Mouse (Mus musculus): Measurements from ENCODE around the gene Ppan. TPM values are rescaled to one million over a fixed set of nuclear protein-coding genes. Genes with fewer than 3 reads are reported as not detected.
A peak's percentile ranks its signal among the peaks of the same experiment; 100 is the strongest.

Gene Ppan
- polyA plus RNA-seq, 1 experiment from 2014 or later, result 93.7 TPM

DNA sequence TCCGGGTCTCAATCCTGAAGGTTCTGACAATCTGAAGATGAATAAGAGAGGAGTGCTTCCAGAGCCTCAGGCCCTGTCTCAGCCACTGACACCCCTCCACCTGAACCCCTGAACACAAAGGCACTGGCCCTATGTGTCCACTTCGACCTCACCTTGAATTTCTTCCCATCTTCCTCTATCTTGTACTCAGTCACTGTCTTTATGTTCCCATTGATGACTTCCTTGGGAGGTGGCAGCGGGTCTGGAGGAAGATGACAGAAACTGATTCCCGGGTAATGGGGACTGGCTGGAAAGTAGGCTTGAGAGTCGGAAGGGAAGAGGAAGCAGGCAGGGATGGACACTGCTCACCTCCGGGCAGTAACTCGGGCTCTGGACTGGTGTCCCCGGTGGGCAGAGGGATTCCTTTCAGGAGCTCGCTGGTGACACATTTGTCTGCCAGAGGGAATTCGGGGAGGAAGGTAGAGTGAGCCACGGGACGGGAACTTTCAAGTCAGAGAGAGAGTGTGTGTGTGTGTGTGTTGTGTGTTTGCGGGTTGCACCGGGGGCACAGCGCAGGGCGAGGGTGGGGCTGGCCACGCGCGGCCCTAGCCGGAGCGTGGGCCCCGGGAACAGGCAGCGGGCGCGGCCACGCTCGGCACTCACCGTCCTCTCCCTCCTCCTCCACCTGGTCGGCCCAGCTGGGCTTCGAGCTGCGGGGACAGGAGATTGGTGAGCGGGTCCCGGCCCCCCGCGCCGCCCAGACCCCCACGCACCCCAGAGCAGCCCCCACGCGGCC lies 9.9 kb downstream of the Ppan start:
- peak overlapping the region; percentile 41; the same call in 1 of the 2 replicates for H3K27ac ChIP-seq
- peaks cover 42% of the 10 kb centered on the region for H3K36me3 ChIP-seq
- peaks cover 18% of the 10 kb centered on the region for H3K4me1 ChIP-seq

DNA sequence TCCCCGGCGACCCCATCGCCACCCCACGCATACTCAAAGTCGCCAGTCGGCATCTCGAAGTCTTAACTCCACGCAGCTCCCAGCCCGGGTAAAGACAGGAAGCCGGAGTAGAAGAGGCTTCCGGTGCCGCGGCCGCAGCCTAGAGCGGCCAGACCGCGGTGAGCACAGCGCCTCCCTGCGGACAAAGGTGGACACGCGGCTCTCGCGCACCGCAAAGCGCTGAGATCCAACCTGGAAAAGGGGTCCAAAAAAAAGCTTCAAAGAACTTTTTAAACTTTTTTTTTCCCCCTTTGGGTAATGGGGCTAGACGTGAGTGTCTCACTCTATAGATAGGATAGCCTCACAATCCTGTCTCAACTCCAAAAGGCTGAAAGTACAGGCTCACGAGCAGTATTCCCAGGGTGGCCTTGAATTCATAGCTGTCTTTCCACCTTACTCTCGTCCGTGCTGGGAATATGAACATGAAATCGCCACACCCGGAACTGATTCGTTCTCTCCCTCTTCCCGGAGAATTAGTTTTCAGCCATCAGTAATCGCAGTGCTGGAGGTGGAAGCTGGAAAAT lies 10.6 kb downstream of the Ppan start, which contains the start of gene Eif3g:
Gene Eif3g (minus strand): TSS at position 113 of the 563 bp plus-strand sequence.
- Histone ChIP-seq H3K36me3 (peaks cover 35% of the 10 kb centered on the region), H3K27ac (peak within 1 kb of the TSS; percentile 41; the same call in 1 of the 2 replicates), H3K4me3 (replicated peaks) (peak within 1 kb of the TSS; percentile 89), H3K9ac (peak within 1 kb of the TSS; percentile 98), H3K27me3 (no peaks in the 10 kb centered on the region), H3K9me3 (replicated peaks) (no peaks in the 10 kb centered on the region), H3K4me2 (peak within 1 kb of the TSS; percentile 91), H3K4me1 (peaks cover 18% of the 10 kb centered on the region)
- peak; percentile 82 for ATAC-seq (replicated peaks; ENCODE audit: low FRiP score)
- WGBS, result 4% methylated on average over 34 of the region's 34 CpGs

More for the DNA sequence above, 9.9 kb downstream of the Ppan start:
- peak overlapping the region; percentile 91 for H3K4me2 ChIP-seq
- H3K4me3 ChIP-seq (replicated peaks), result peak overlapping the region; percentile 89
- no peaks in the 10 kb centered on the region for H3K27me3 ChIP-seq
- peak overlapping the region; percentile 98 for H3K9ac ChIP-seq
- H3K9me3 ChIP-seq (replicated peaks), result no peaks in the 10 kb centered on the region
- WGBS, result 3% methylated on average over 38 of the region's 39 CpGs
- peak; percentile 44 for ATAC-seq (replicated peaks; ENCODE audit: low FRiP score)

DNA sequence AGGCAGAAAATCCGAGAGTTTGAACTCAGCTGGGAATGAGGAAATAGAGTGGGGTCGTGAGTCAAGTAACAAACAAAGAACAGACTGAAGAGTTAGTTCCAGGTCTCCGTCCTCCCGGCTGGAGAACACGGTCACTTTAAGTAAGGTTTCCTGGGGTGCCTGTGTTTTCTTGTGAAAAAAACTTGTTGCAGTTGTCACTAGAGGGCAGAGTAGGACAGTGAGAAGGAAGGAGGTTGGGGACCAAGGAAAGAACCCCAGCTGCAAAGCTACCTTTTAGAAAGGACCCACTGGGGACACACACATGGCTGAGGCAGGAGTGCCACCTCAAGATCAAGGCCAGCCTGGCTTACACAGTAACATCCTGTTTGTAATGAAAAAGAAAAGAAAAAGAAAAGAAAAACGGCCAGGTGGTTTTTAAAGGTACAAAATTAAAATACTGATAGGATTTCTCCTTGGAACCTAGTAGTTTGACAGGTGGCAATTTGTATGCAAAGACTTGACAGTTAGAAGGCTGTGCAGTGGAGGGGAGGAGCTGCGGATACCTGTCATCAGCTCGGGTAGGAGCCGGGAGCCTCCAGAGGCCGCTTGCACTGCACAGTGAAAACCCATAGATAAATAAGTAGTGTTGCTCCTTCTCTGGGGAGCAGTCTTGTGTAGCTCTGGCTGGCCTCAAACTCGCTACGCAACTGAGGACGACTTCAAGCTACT lies 13.6 kb downstream of the Ppan start:
- ATAC-seq (replicated peaks; ENCODE audit: low FRiP score), result no peak
- no peak overlapping the region for H3K27ac ChIP-seq
- no peak overlapping the region for H3K9ac ChIP-seq
- H3K4me1 ChIP-seq, result peaks cover 18% of the 10 kb centered on the region
- H3K27me3 ChIP-seq, result no peaks in the 10 kb centered on the region
- H3K9me3 ChIP-seq (replicated peaks), result no peaks in the 10 kb centered on the region
- no peak overlapping the region for H3K4me2 ChIP-seq
- 15% methylated on average over 13 of the region's 13 CpGs for WGBS
- H3K4me3 ChIP-seq (replicated peaks), result no peak overlapping the region
- peaks cover 30% of the 10 kb centered on the region for H3K36me3 ChIP-seq

DNA sequence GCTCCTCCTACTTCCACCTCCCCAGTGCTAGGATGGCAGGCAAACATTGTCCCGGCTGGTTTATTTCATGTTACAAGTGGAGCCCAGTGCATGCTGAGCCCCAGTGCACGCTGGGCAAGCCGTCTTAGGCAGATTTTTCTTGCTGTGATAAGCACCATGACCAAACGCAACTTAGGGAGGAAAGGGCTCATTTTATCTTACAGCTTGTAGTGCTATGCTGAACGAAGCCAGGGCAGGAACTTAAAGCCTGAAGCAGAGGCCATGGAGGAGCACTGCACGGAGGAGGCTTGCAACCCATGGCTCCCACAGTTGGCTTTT lies 14.2 kb downstream of the Ppan start:
- Histone ChIP-seq H3K27me3 (no peaks in the 10 kb centered on the region), H3K9me3 (replicated peaks) (no peaks in the 10 kb centered on the region), H3K36me3 (peaks cover 30% of the 10 kb centered on the region), H3K4me1 (peaks cover 13% of the 10 kb centered on the region), H3K4me3 (replicated peaks) (no peak overlapping the region), H3K4me2 (no peak overlapping the region), H3K9ac (no peak overlapping the region), H3K27ac (no peak overlapping the region)
- 29% methylated on average over 6 of the region's 6 CpGs for WGBS
- no peak for ATAC-seq (replicated peaks; ENCODE audit: low FRiP score)

DNA sequence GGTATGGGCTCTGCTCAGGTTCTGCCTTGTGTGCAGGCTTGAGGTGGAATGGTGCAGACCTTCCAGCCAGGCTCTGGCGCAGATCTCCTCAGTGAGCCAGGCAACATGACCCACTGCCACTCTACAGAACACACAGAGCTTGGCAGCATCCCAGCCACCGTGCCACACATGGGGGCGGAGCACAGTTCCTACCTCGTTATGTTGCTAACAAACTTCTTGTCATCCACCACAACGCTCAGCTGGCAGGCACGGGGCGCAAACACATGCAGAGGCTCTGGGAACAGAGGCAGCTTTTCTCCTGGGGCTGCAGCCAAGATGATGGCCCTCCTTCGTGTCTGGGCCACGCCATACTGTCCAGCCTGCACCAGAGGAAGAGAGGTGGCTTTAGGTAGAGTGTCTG lies 22.0 kb downstream of the Ppan start:
- Histone ChIP-seq H3K4me1 (no peaks in the 10 kb centered on the region), H3K36me3 (peaks cover 100% of the 10 kb centered on the region), H3K4me3 (replicated peaks) (no peak overlapping the region), H3K9ac (no peak overlapping the region), H3K9me3 (replicated peaks) (no peaks in the 10 kb centered on the region), H3K4me2 (no peak overlapping the region), H3K27ac (no peak overlapping the region), H3K27me3 (no peaks in the 10 kb centered on the region)
- ATAC-seq (replicated peaks; ENCODE audit: low FRiP score), result no peak
- WGBS, result 92% methylated on average over 9 of the region's 9 CpGs

DNA sequence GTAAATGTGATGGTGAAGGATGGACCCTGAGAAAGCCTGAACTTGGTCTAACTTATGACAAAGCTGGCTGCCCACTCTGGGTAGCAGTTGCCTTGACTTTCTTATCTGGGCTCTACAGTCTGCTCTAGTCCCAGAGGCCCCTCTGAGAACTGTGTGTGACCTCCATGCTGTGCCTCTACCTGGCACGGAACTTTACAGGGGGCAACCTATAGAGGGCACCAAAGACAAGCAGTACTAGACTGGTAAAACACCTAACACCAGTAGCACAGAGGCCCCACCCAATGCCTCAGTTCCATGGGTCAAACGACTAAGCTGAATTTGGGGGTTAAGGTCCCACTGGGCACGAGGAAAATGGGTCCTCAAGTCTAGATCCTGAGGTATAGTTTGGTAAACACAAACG lies 28.2 kb downstream of the Ppan start:
- Histone ChIP-seq H3K4me3 (replicated peaks) (no peak overlapping the region), H3K9ac (no peak overlapping the region), H3K27me3 (no peaks in the 10 kb centered on the region), H3K4me1 (no peaks in the 10 kb centered on the region), H3K4me2 (no peak overlapping the region), H3K36me3 (peaks cover 100% of the 10 kb centered on the region), H3K9me3 (replicated peaks) (no peaks in the 10 kb centered on the region), H3K27ac (no peak overlapping the region)
- WGBS, result 80% methylated on average over 4 of the region's 4 CpGs
- ATAC-seq (replicated peaks; ENCODE audit: low FRiP score), result no peak; the same call in 1 of the 2 replicates

DNA sequence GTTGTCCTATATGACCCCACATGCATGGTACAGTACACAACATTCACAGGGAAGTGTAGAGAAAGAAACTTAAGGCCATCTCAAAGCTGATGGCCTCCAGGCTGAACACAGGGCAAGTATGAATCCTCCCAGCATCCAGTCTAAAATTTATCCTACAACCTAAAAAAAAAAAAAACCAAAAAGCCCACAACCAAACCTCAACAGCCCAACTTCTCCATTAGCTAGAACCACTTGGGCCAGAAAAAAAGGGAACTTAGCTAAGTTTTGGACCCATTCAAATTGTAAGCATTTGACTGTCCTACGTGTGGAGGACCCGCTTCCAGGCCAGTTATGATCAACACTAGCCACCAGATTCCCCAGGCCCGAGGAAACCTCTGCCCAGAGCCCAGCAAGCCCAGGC lies 35.3 kb downstream of the Ppan start:
- no peaks in the 10 kb centered on the region for H3K4me1 ChIP-seq
- no peak overlapping the region for H3K4me3 ChIP-seq (replicated peaks)
- ATAC-seq (replicated peaks; ENCODE audit: low FRiP score), result no peak
- H3K9ac ChIP-seq, result no peak overlapping the region
- H3K27me3 ChIP-seq, result no peaks in the 10 kb centered on the region
- no peak overlapping the region for H3K27ac ChIP-seq
- H3K4me2 ChIP-seq, result no peak overlapping the region
- WGBS, result 89% methylated on average over 3 of the region's 3 CpGs
- H3K36me3 ChIP-seq, result peaks cover 100% of the 10 kb centered on the region
- H3K9me3 ChIP-seq (replicated peaks), result no peaks in the 10 kb centered on the region

Small RNA genes within 50 kb of the gene (microRNA-seq; reads per million reads assigned to microRNA genes)
- gene Mir7081, result not detected

Other genes starting within 250 kb of the Ppan start
- gene Ubl5, start 245.3 kb upstream of the Ppan start, polyA plus RNA-seq (2015; fragmentation: Nextera tagmentation; extraction: Ambion mirVana), result 385 and 422 TPM in 2 replicates
- gene Fbxl12, start 243.4 kb upstream of the Ppan start, polyA plus RNA-seq (2015; fragmentation: Nextera tagmentation; extraction: Ambion mirVana), result 21.1 and 22.2 TPM in 2 replicates
- 55.3 and 55.4 TPM in 2 replicates for gene Pin1, start 236.1 kb upstream of the Ppan start, polyA plus RNA-seq (2015; fragmentation: Nextera tagmentation; extraction: Ambion mirVana)
- 4.7 and 7.1 TPM in 2 replicates for gene Olfm2, start 141.8 kb upstream of the Ppan start, polyA plus RNA-seq (2015; fragmentation: Nextera tagmentation; extraction: Ambion mirVana)
- gene Col5a3, start 73.1 kb upstream of the Ppan start, polyA plus RNA-seq (2015; fragmentation: Nextera tagmentation; extraction: Ambion mirVana), result 2.5 and 4.4 TPM in 2 replicates
- gene Rdh8, start 69.7 kb upstream of the Ppan start, polyA plus RNA-seq (2015; fragmentation: Nextera tagmentation; extraction: Ambion mirVana), result not detected in 2 replicates
- 15.2 and 16.1 TPM in 2 replicates for gene A230050P20Rik, start 19.5 kb upstream of the Ppan start, polyA plus RNA-seq (2015; fragmentation: Nextera tagmentation; extraction: Ambion mirVana)
- gene Angptl6, start 8.4 kb upstream of the Ppan start, polyA plus RNA-seq (2015; fragmentation: Nextera tagmentation; extraction: Ambion mirVana), result 2.5 and 2.8 TPM in 2 replicates
- 319 and 321 TPM in 2 replicates for gene Eif3g, start 10.4 kb downstream of the Ppan start, polyA plus RNA-seq (2015; fragmentation: Nextera tagmentation; extraction: Ambion mirVana)
- gene Dnmt1, start 71.7 kb downstream of the Ppan start, polyA plus RNA-seq (2015; fragmentation: Nextera tagmentation; extraction: Ambion mirVana), result 96.9 and 108 TPM in 2 replicates
- 29.8 and 32.7 TPM in 2 replicates for gene S1pr2, start 88.6 kb downstream of the Ppan start, polyA plus RNA-seq (2015; fragmentation: Nextera tagmentation; extraction: Ambion mirVana)
- gene Mrpl4, start 114.6 kb downstream of the Ppan start, polyA plus RNA-seq (2015; fragmentation: Nextera tagmentation; extraction: Ambion mirVana), result 140 and 143 TPM in 2 replicates
- gene Icam1, start 127.8 kb downstream of the Ppan start, polyA plus RNA-seq (2015; fragmentation: Nextera tagmentation; extraction: Ambion mirVana), result 10.8 and 13.7 TPM in 2 replicates
- 2.0 and 2.7 TPM in 2 replicates for gene Icam4, start 141.2 kb downstream of the Ppan start, polyA plus RNA-seq (2015; fragmentation: Nextera tagmentation; extraction: Ambion mirVana)
- 0.18 and 0.38 TPM in 2 replicates for gene Icam5, start 143.9 kb downstream of the Ppan start, polyA plus RNA-seq (2015; fragmentation: Nextera tagmentation; extraction: Ambion mirVana)
- 1.6 and 1.8 TPM in 2 replicates for gene Zglp1, start 178.9 kb downstream of the Ppan start, polyA plus RNA-seq (2015; fragmentation: Nextera tagmentation; extraction: Ambion mirVana)
- 0.45 and 0.86 TPM in 2 replicates for gene Gm49373, start 184.9 kb downstream of the Ppan start, polyA plus RNA-seq (2015; fragmentation: Nextera tagmentation; extraction: Ambion mirVana)
- gene Fdx1l, start 185.4 kb downstream of the Ppan start, polyA plus RNA-seq (2015; fragmentation: Nextera tagmentation; extraction: Ambion mirVana), result 53.9 and 61.0 TPM in 2 replicates
- gene Gm38431, start 203.8 kb downstream of the Ppan start, polyA plus RNA-seq (2015; fragmentation: Nextera tagmentation; extraction: Ambion mirVana), result 2.2 and 3.0 TPM in 2 replicates
- gene Raver1, start 203.8 kb downstream of the Ppan start, polyA plus RNA-seq (2015; fragmentation: Nextera tagmentation; extraction: Ambion mirVana), result 67.9 and 76.3 TPM in 2 replicates
- 12.7 and 15.5 TPM in 2 replicates for gene Tyk2, start 243.1 kb downstream of the Ppan start, polyA plus RNA-seq (2015; fragmentation: Nextera tagmentation; extraction: Ambion mirVana)